Mouse (Mus musculus) macrophage (primary cell): ENCODE measurements around the gene Vmn1r159. TPM values are rescaled to one million over a fixed set of nuclear protein-coding genes. Genes with fewer than 3 reads are reported as not detected.
"Not testable (repeated sequence)": the region's sequence is repeated elsewhere in the genome, so short reads cannot be mapped to it uniquely, and the experiment has no call there.

Source experiments
- H3K27ac ChIP-seq: fragments of 350-480 bp; formaldehyde crosslinking; 2 replicates; pipeline ENCODE4 v1.9.0; 2021
- H3K36me3 ChIP-seq: fragments of 350-480 bp; formaldehyde crosslinking; 2 replicates; pipeline ENCODE4 v1.9.0; 2021; ENCODE audit errors: inconsistent target
- H3K4me3 ChIP-seq: fragments of 350-480 bp; formaldehyde crosslinking; 2 replicates; pipeline ENCODE4 v1.9.0; 2021; ENCODE audit errors: inconsistent target
- H3K79me2 ChIP-seq: fragments of 350-480 bp; formaldehyde crosslinking; 2 replicates; pipeline ENCODE4 v1.9.0; 2021; ENCODE audit errors: inconsistent target
- WGBS: methylation state at CpG from one replicate; pipeline ENCODE4 v1.1.7; 2026; ENCODE audit warnings: inconsistent platforms; ENCODE audit not compliant: missing documents; 5-methylcytosine and 5-hydroxymethylcytosine counted together
- polyA plus RNA-seq: library from polyadenylated mRNA; stranded (reverse); fragments of 250-400 nt; gene quantifications from 3 replicates; pipeline ENCODE4 v1.2.4, GENCODE M21; 2018; ENCODE audit warnings: inconsistent platforms
- total RNA-seq, 78 experiments: library from RNA; depleted of rRNA; stranded (reverse); fragments of 250-400 nt; gene quantifications; 1 replicate in 9 of 78; 2 replicates in 24 of 78; 3 replicates in 43 of 78; 4 replicates in 2 of 78; pipeline ENCODE4 v1.2.4; 2018; ENCODE audit warnings: inconsistent platforms in 56 of 78

The Vmn1r159 gene
- total RNA-seq (2018; cell fraction: chromatin; rRNA removed), result not detected
- total RNA-seq (2018; cell fraction: cytosol; rRNA removed), result not detected
- total RNA-seq (2018; cell fraction: nucleus; rRNA removed), result not detected
- polyA plus RNA-seq, result not detected in 3 replicates

GRCm38 (mm10) chr7:22843505-22843904, at the start of gene Vmn1r159:
Vmn1r159 (minus strand) TSS chr7:22843605.
- no CpG with 5 or more reads among the region's 3 CpGs for WGBS

GRCm38 (mm10) chr7:22870924-22871323, 27.5 kb upstream of the Vmn1r159 start, which contains the start of gene Vmn1r160:
Vmn1r160 (plus strand) TSS chr7:22871224.
- not testable (repeated sequence) for H3K36me3 ChIP-seq, H3K4me3 ChIP-seq, H3K27ac ChIP-seq, H3K79me2 ChIP-seq
- WGBS, result 50% methylated on average over 1 of the region's 3 CpGs

More at GRCm38 (mm10) chr7:22843505-22843904, at the start of gene Vmn1r159:
- H3K79me2 ChIP-seq, H3K36me3 ChIP-seq, H3K27ac ChIP-seq, H3K4me3 ChIP-seq: not testable (repeated sequence)

Other genes with a start within 250 kb of the Vmn1r159 start
- gene Vmn1r155, start 185.6 kb downstream of the Vmn1r159 start, polyA plus RNA-seq, result not detected in 3 replicates
- not detected in 3 replicates for gene Gm8693, start 151.3 kb downstream of the Vmn1r159 start, polyA plus RNA-seq
- not detected in 3 replicates for gene Gm4567, start 123.9 kb downstream of the Vmn1r159 start, polyA plus RNA-seq
- not detected in 3 replicates for gene Vmn1r157, start 81.9 kb downstream of the Vmn1r159 start, polyA plus RNA-seq
- not detected in 3 replicates for gene Vmn1r158, start 52.8 kb downstream of the Vmn1r159 start, polyA plus RNA-seq
- not detected in 3 replicates for gene Vmn1r160, start 27.6 kb upstream of the Vmn1r159 start, polyA plus RNA-seq
- gene Gm4214, start 141.1 kb upstream of the Vmn1r159 start, polyA plus RNA-seq, result not detected in 3 replicates
- not detected in 3 replicates for gene Gm4216, start 176.3 kb upstream of the Vmn1r159 start, polyA plus RNA-seq
- gene Vmn1r163, start 211.9 kb upstream of the Vmn1r159 start, polyA plus RNA-seq, result not detected in 3 replicates
- gene Gm8720, start 223.9 kb upstream of the Vmn1r159 start, polyA plus RNA-seq, result not detected in 3 replicates